Mouse (Mus musculus) retina, adult 2 months (tissue): ENCODE measurements around the gene Pcgf5.

Experiments
- DNase-seq: peaks from one replicate; pipeline ENCODE4 v3.0.0-alpha.2; 2012; ENCODE audit warnings: low read depth, low spot score

The Pcgf5 gene

GRCm38 (mm10) chr19:36348161-36348800 lies at the start of gene Pcgf5:
TSS of gene Pcgf5 (plus strand) at chr19:36348309.
- DNase-seq = peak; percentile 68

- no peak for DNase-seq
Observed at GRCm38 (mm10) chr19:36305542-36305941, 42.6 kb upstream of the Pcgf5 start.

- DNase-seq = no peak
Observed at GRCm38 (mm10) chr19:36314010-36314409, 34.1 kb upstream of the Pcgf5 start.

GRCm38 (mm10) chr19:36319735-36320134 lies 28.4 kb upstream of the Pcgf5 start:
- no peak for DNase-seq

- DNase-seq = no peak
Observed at GRCm38 (mm10) chr19:36321066-36321465, 27.0 kb upstream of the Pcgf5 start.

- no peak for DNase-seq
Observed at GRCm38 (mm10) chr19:36323326-36323725, 24.8 kb upstream of the Pcgf5 start.

GRCm38 (mm10) chr19:36328678-36329077 lies 19.4 kb upstream of the Pcgf5 start:
- DNase-seq = no peak

GRCm38 (mm10) chr19:36347376-36347775 lies 733 bp upstream of the Pcgf5 start:
- no peak for DNase-seq

- DNase-seq = no peak
Observed at GRCm38 (mm10) chr19:36347831-36348160, 313 bp upstream of the Pcgf5 start.

- DNase-seq = peak; percentile 33
Observed at GRCm38 (mm10) chr19:36348801-36349486, 835 bp downstream of the Pcgf5 start.

GRCm38 (mm10) chr19:36349487-36349955 lies 1.4 kb downstream of the Pcgf5 start:
- DNase-seq = no peak

- no peak for DNase-seq
Observed at GRCm38 (mm10) chr19:36350181-36350580, 2.1 kb downstream of the Pcgf5 start.

GRCm38 (mm10) chr19:36350870-36351269 lies 2.8 kb downstream of the Pcgf5 start:
- DNase-seq = no peak

- DNase-seq = no peak
Observed at GRCm38 (mm10) chr19:36362541-36362940, 14.4 kb downstream of the Pcgf5 start.

- no peak for DNase-seq
Observed at GRCm38 (mm10) chr19:36364757-36365156, 16.6 kb downstream of the Pcgf5 start.

- DNase-seq = no peak
Observed at GRCm38 (mm10) chr19:36371478-36371877, 23.4 kb downstream of the Pcgf5 start.

- no peak for DNase-seq
Observed at GRCm38 (mm10) chr19:36373056-36373621, 25.0 kb downstream of the Pcgf5 start.

GRCm38 (mm10) chr19:36375200-36375783 lies 27.2 kb downstream of the Pcgf5 start:
- no peak for DNase-seq

GRCm38 (mm10) chr19:36377729-36378128 lies 29.6 kb downstream of the Pcgf5 start:
- DNase-seq = no peak

GRCm38 (mm10) chr19:36378511-36379232 lies 30.6 kb downstream of the Pcgf5 start:
- DNase-seq = no peak

- DNase-seq = no peak
Observed at GRCm38 (mm10) chr19:36382901-36383300, 34.8 kb downstream of the Pcgf5 start.

- no peak for DNase-seq
Observed at GRCm38 (mm10) chr19:36383977-36384376, 35.9 kb downstream of the Pcgf5 start.
